Mouse (Mus musculus): ENCODE data around the gene Rspo4.

Rspo4 gene

DNA sequence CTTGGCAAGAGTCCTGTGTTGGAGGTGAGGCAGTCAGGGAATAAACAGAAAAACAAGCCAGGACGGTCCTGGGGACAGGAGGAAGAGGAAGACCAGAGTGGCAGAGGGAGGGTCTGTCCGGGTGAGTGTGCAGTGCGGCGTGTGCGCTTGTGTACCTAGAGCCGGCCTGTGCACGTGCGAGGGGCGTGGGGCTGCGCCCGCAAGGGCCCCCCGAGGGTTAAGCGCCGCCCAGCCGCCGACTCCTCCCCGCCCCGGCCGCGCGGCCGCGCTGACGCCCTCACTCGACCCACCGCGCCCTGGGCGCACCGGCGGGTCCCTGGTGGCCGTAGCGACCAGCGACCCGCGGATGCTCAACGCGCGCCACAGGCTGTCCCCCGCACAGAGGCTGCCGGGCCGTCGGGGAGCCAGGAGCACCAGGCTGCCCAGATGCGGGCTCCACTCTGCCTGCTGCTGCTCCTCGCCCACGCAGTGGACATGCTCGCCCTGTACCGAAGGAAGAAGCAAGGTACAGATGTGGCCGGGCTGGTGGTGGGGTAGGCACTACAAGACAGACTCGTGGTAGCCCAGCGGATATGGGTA is at the start of gene Rspo4:
Gene Rspo4 (plus strand): TSS at position 280 of the 579 bp plus-strand sequence.
- DNase-seq (ENCODE audit: low spot score) = no peak

DNA sequence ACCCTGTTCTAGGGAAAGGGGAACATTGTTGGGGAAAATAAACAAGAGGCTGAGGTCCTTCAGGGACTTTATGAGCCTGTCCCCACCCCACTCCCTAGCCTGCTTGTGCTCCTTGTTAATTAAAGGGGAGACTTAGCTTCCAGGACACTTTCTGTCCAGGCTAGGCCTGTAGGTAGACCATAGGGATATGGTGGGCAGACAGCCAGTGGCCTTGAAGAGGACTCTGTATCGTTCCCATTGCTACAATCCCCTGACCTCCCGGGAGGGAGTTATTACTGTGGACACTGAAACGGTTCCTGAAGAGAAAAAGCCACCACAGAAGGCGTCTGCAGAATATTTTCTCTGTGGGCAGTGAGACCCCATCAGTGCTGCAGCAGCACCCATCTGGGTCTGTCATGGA is 27.1 kb upstream of the Rspo4 start:
- DNase-seq (ENCODE audit: low spot score) = no peak

DNA sequence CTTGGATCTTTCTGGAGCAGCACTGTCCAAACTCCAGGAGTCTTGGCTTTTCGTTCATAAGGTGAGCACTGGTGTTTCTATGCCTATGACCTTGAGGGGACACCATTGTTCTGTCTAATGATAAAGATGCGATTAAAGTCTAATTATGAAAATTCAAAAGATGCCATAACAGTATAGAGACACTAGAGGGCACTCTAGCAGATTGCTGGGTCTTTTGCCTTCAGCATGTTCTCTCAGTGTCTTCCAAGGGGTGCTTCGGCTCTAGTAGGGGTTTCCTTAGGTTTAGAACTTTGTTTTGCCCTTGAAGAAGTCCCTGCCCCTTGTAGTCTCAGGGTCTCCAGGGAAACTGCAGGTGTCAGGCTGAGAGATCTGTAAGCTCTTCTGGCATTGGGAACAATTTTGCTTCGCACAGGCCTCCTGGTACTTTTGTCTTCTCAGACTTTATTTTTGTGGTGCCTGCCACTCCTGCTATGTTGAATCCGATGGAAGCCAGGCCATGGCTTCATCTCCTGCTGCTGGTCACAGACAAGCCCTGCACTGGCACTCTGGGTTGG is 19.6 kb downstream of the Rspo4 start:
- DNase-seq (ENCODE audit: low spot score) = no peak

DNA sequence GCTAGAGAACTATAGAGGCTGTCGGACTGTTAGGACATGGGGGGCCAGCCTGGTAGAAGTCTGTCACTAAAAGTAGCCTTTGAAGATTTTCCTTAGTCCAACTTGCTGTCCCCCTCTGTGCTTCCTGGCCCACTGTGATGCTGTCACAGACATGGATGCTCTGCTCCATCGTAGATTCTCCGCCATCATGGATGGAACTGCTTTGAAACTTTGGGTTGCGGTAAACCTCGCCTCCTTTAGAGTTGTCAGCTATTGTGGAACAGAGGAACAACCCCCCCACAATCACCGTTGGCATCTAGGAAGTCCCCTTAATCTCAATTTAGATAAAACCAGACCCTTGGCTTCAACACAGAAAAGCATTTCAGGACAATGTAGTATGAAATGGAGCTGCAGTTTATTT is 22.2 kb downstream of the Rspo4 start:
- DNase-seq (ENCODE audit: low spot score) = no peak

DNA sequence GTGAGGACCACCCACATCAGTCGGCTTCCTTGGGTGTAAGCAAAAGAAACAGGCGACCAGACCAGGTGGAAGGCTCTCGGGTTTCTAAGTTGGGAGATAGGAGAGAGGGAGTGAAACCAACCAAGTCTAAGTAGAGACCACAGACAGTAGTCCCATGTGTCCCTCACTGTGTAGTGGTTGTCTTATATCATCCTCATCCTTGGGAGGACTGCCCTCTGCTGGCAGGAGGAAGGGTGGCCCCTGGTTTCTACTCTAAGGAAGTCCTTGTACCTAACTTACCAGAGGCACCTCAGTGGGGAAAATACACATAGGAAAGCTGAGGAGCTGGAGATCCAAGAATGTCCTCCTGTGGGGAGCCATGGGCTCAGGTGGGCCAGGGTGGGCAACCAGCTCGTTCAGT is 23.8 kb downstream of the Rspo4 start:
- no peak for DNase-seq (ENCODE audit: low spot score)

DNA sequence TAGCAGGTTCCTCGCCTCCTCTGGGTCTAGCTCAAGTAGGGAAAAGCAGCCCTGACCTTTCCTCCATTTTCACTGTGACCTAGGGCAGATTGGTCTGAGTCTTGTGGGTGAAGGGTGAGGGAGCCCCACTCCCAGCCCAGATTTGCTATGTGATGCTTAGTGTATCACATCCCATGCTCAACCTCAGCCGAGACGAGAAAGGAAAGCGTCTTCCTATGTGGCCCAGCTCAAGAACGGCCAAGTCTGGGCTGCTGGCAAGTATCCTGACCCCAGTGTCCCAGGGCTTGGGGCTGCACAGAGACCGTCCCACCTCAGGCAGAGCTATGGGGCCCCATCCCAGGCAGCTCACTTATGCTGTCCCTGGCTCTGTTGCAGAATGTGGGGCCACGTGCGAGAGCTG is 25.5 kb downstream of the Rspo4 start:
- DNase-seq (ENCODE audit: low spot score) = no peak

DNA sequence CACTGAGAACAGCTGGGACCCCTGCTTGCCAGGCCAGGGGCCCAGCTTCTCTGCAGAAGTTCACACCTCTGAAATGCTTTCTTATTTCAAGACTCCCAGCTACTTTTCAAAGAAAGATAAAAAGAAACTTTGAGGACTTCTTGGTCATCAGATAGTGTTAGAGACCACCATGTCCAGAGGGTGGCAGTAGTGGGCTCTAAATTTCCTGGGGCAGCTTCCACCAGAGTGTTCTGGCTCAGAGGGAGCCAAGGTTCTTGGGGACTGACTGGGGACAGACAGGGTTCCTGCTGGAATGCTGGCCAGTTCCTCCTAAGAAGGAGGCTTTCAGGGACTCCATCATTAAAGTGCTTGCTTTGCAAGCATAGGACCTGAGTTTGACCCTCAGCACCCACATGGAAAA is 31.8 kb downstream of the Rspo4 start:
- DNase-seq (ENCODE audit: low spot score) = no peak

DNA sequence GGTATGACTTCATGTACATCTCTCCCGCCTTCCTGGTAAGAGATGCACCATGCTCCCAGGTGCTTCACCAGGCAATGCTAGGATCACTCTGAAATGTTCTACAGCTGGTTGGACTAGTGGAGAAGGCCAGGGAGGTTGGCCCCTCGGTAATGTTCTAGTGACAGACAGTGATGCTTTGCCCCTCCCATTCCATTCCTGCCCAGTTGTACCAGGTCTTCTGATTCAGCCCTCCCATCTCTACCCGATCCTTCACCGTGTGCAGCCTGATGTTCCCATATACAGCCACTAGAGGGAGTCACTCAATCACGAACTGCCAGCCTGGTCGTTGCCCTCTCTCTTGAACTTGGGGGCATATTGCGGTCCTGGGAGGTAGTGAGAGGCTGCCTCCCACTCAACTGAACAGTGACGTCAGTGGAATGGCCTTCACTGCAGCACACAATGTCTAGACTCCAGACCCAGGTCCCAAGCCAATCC is 33.3 kb downstream of the Rspo4 start:
- DNase-seq (ENCODE audit: low spot score) = no peak

DNA sequence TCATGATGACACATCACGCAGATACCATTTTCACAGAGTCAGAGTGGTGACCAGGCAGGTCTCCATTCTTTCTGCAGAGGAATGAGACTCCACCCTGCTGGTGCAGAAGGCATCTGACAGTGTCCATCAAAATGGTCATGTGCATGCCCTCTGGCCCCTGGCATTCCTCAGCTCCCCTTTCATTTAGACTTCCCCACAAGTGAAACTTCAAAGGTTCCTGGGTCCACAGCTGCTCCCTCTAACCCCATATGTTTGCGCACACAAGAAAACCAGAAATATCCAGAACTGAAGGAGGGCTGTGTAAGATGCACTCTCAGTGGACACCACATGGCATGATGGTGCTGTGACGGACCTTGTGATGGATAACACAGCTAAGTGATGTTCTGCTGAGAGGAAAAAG is 35.9 kb downstream of the Rspo4 start:
- no peak for DNase-seq (ENCODE audit: low spot score)

DNA sequence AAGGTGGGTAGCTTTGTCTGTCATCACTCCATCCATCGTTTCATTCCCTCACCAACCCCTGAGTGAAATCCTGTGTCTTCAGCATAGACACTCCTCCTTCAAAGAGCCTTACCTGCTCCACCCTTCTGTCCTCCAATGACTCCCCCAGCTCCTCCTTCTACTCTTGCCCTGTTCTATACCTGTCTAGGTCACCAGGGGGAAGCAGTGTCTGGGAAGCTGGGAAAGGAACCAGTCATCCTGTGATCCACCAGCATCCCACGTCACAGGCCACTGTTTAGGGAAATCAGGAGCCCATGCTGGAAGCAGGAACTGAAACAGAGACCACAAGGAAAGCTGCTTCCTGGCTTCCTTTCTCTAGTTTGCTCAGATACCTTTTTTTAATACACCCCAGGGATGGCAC is 37.0 kb downstream of the Rspo4 start:
- no peak for DNase-seq (ENCODE audit: low spot score)

DNA sequence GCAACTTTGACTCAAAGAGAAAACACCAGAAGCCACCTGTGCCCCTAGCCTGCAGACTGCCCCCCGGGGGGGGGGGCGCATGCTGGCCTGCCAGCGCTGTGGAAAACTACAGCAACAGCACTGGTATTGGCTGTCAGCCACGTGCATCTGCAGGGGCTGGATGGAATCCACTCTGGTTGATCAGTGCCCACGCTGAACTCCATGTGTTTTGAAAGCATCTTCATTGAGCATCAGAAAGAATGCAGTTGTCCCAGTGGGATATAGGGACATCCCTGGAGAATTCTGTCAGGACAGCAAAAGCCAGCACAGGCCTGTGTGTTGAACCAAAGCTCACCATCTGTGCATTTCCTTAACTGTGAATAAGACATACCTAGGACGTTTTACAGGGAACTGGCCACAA is 48.3 kb downstream of the Rspo4 start:
- DNase-seq (ENCODE audit: low spot score) = no peak

DNA sequence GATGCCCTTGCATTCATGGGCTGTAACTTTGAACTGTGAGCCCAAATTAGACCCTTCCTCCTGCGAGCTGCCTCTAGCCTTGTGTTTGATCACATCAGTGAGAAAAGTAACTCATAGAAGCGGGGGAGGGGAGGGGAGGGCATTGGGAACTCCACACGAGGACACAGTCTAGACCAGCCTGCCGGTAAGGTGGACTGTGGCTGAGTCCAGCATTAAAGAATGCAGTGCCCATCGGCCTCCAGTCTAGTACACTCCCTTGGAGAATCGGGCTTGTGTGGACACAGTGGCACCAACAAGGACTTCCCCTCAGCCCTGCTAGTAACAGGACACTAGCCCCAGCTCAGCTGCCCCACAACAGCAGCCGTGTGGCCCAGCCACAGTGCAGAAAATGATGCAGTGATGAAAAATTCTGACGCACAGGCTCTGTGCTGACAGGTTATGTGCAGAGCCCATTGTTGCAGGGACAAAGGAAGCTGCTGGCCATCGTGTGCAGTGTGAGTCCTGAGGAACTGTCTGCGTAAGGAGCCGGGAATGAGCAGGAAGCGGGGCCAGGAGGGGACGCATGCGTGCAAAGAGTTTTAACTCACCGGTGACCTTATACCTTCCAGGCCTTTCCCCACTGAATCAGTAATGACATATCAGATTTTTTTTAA is 50.5 kb downstream of the Rspo4 start:
- no peak for DNase-seq (ENCODE audit: low spot score)

DNA sequence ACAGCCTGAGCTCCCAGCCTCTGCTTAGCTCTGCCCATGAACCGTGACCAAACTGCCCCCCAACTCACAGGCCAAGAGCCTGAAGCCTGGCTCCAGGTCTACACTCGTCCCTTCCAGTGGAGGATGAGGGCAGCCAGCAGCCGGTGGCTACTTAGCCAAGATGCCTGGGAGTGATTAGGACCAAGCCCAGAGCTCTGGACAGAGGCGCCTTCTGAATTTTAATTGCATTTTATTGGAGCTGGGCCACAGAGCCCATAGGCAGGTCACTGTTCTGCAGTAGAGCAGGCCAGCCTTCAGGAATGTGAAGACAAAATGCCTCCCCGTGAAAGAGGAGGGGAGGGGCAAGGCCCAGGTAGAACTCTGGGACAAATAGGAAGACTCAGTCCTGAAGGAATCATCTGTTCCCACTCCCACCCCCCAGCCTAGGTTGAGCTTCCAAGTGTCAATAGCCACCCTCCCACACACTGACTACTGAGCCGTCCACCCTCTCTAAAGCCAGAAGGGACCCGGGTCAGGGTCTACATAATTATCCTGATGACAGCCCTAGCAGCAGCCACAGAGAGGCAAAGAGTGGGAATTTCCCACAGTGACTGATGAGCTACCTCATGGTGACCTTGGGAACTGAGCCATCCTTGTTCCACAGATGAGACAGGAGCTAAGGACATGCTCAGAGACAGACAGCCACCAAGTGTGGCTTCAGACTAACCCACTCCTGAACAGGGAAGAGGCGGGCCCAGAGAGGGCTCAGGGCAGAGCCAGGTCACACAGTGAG is 51.7 kb downstream of the Rspo4 start:
- no peak for DNase-seq (ENCODE audit: low spot score)

DNA sequence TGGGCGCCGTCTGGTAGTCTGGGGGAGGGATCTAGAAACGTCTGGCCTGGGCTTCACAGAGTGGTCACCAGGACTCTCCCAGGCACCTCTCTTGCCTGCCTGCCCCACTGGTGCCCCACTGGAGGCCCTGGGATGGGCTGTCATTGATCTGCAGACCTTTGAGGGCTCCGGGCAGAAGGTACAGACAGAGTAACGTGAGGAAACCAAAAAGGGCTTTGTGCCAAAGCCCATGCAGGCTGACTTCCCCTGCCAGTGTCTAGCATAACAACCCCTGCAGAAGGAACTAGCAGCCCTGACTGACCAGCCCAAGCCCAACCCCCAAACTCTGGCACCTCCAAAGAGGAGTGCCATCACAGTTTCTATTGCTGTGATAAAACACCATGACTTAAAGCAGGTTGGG is 53.2 kb downstream of the Rspo4 start:
- DNase-seq (ENCODE audit: low spot score) = no peak

DNA sequence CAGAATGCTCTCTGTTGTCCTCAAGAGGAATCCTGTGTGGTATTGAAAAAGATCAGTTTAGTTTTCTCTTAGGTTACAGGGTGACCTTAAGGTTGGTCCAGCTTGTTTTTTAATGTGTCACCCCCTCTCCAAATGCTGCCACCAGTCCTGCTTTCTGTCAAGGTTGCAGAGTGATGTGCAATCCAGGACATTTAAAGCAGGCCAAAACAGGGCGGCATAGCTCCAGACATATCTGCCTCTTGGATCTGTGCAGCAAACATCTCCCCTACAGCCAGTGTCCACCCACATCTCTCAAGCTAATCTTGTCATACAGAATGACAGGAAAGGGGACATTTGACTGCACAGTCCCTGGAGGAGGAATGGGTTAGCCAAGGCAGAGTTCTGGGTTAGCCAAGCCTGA is 55.4 kb downstream of the Rspo4 start:
- DNase-seq (ENCODE audit: low spot score) = no peak

DNA sequence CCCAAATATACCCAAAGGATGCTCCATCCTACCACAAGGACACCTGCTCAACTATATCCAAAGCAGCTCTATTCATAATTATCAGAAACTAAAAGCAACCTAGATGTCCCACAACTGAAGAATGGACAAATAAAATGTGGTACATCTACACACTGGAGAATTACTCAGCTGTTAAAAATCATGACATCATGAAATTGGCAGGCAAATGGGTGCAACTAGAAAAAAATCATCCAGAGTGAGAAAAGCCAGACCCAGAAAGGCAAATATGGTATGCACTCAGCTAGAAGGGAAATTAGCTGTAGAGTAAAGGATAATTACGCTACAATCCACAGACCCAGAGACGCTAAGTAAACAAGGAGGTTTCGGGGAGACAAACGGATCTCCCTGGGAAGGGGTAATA is 58.1 kb downstream of the Rspo4 start:
- DNase-seq (ENCODE audit: low spot score) = no peak

DNA sequence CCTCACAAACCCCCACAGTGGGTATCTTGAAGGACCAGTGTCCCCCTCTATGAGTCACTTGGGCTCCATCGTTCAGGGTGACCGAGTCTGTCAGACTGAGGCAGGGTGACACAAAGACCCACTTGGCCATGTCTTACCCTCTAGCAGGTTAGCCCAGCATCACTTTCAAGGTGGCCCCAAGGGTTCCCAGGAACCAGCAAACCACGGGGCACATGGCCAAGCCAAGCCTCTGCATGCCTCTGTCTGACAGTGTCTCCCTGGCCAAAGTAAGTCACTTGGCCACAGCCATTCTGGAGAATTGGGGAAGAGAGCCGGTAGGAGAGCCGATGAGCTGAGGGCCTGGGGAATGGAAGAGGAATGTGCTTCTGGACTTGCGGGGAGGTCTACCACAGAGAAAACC is 60.5 kb downstream of the Rspo4 start:
- DNase-seq (ENCODE audit: low spot score) = no peak

DNA sequence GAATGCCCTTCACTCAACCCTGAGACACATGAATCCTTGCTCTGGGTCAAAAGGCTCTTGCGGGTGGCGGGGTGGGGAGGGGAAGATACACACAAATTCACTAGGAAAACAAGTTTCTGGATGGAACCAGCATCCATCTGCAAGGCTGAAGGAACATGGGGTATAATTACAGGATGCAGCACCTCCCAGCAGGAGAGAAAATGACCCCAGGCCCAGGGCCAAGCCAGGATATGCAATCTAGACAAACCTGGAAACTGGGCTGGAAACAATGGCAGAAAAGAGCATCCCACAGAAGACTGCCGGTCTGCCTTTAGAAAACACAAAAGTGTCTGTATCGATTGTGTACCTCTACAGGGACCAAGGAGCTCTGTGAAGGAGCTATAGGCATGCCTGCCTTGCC is 61.2 kb downstream of the Rspo4 start:
- DNase-seq (ENCODE audit: low spot score) = no peak

DNA sequence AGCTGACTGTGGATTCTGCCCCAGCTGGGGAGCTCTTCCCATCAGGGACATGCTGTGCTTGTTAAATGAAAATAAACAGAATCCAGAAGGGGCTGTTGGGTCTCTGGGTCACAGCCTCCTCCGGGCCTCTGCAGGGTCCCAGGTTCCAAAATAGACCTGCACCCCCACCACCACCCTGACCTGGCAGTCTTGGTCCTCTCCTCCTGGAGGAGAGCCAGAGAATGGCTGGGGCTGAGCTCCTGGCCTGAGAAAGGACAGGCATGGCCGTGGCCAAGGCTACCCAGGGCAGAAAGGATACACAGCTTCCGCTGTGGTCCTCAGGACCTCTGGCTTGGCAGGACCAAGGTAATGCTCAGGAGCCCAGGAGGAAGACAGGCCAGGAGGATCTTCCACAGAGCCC is 61.9 kb downstream of the Rspo4 start:
- no peak for DNase-seq (ENCODE audit: low spot score)

DNA sequence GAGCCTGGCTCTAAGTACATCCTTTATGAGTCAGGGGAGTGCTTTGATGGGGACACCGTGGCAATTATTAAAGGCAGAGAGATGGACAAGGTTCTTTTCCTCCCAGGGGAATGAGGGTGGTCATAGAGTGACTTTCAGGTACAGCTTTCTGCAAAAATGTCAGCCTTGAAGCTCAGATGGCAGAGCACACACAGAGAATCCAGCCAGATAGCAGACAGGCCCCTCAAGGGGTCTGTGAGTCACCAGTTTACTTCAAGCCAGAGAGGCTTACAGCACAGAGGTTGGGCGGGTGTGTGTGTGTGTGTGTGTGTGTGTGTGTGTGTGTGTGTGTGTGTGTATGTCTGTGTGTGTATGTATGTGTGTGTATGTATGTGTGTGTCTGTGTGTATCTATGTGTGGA is 64.3 kb downstream of the Rspo4 start:
- DNase-seq (ENCODE audit: low spot score) = no peak

DNA sequence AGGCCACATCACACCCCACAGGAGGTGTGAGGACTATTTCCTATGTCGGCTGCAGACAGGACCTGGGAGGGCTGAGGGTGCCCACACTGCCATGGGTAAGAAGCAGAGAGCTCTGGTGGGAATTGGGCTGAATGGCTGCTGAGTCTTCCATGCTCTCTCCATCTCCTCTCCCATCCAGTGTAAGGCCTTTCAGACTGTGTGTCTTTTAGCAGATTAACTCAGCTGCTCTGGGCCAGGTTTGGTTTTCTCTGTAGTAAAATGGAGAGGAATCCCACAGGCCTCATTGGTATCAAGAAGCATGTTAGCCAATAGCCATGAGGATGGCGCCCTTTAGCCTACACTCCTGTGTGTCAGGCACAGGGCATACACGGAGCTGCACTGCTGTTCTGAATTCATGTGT is 66.7 kb downstream of the Rspo4 start:
- DNase-seq (ENCODE audit: low spot score) = no peak

DNA sequence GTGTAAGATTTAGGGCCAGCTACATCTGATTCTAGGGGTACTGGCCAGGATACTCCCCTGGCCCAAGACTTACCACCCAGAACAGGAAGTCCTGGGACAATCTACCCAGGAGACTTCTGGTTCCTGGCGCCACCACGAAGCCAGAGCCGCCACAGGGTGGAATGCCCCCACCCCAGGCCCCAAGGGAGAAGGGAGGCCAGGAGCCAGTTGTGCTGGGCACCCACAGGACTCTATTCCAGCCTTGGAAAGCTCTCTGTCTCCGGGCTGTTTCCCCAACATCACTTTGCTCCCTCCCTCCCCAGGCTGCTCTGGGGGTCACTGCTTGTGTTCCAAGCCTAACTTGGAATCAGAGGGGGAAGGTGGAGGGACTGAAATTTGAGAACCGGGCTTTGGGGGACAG is 67.8 kb downstream of the Rspo4 start:
- DNase-seq (ENCODE audit: low spot score) = no peak

DNA sequence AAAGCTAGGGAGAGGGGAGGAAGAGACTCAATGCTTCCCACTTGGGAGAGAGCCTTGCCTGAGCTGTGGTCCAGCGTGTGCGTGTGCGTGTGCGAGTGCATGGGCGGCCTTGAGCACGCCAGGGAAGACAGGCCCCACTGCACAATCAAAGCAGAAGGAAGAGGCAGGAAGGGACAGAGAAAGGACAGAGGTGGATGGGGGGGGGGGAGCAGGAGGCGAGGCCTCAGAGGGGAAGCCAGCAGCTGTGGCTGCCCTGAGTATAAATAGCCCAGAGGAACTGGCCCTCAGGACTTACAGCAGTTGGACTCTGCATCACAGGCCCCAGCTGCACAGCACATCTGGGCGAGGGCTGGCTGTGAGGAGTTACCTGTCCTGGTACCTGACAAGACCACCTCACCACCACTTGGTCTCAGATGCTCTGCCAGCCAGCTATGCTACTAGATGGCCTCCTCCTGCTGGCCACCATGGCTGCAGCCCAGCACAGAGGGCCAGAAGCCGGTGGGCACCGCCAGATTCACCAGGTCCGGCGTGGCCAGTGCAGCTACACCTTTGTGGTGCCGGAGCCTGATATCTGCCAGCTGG is 68.3 kb downstream of the Rspo4 start, which contains the start of gene Angpt4:
Gene Angpt4 (plus strand): TSS at position 292 of the 582 bp plus-strand sequence.
- no peak for DNase-seq (ENCODE audit: low spot score)

Measured in urinary bladder, postnatal 10 days (tissue).